Mouse (Mus musculus) kidney, postnatal 0 days (tissue): Measurements from ENCODE around the gene Stat5b. TPM values are rescaled to one million over a fixed set of nuclear protein-coding genes. Genes with fewer than 3 reads are reported as not detected.

Source experiments
- ATAC-seq: fragments of 200-750 bp; cut with Nextera tagmentation; replicated peaks from 2 replicates; pipeline ENCODE4 v1.8.0; 2017; ENCODE audit warnings: low read depth, moderate number of reproducible peaks, moderate TSS enrichment, moderate library complexity; ENCODE audit not compliant: low FRiP score
- DNase-seq: peaks from one replicate; pipeline ENCODE4 v3.0.0-alpha.2; 2016; ENCODE audit warnings: low spot score
- H3K27ac ChIP-seq: fragments of 300-500 bp; sonication (generic); 2 replicates; pipeline ENCODE4 v1.5.1; 2014; ENCODE audit warnings: mild to moderate bottlenecking
- H3K27me3 ChIP-seq: fragments of 300-500 bp; sonication (generic); 2 replicates; pipeline ENCODE4 v1.6.1; 2014; ENCODE audit warnings: low read length, mixed read lengths; ENCODE audit not compliant: insufficient read depth
- H3K36me3 ChIP-seq: fragments of 300-500 bp; sonication (generic); 2 replicates; pipeline ENCODE4 v1.6.1; 2014; ENCODE audit warnings: low read length, mixed read lengths; ENCODE audit not compliant: insufficient read depth
- H3K4me1 ChIP-seq: fragments of 300-500 bp; sonication (generic); replicated peaks from 2 replicates; pipeline ENCODE4 v1.6.1; 2014; ENCODE audit warnings: antibody characterized with exemption, low read length, mixed read lengths; ENCODE audit not compliant: insufficient read depth
- H3K4me2 ChIP-seq: fragments of 300-500 bp; sonication (generic); 2 replicates; pipeline ENCODE4 v1.6.1; 2014; ENCODE audit warnings: mild to moderate bottlenecking, low read length, moderate library complexity, mixed read lengths
- H3K4me3 ChIP-seq: fragments of 300-500 bp; sonication (generic); replicated peaks from 2 replicates; pipeline ENCODE4 v1.5.1; 2014; ENCODE audit warnings: low read depth, low read length
- H3K9ac ChIP-seq: fragments of 300-500 bp; sonication (generic); 2 replicates; pipeline ENCODE4 v1.6.1; 2014; ENCODE audit warnings: low read depth, low read length
- H3K9me3 ChIP-seq: fragments of 300-500 bp; sonication (generic); replicated peaks from 2 replicates; pipeline ENCODE4 v1.6.1; 2016; ENCODE audit warnings: low read length, inconsistent platforms, mixed read lengths
- CTCF ChIP-seq: IDR thresholded peaks from 2 replicates; pipeline ENCODE4 v1.5.1; 2016; ENCODE audit warnings: antibody characterized with exemption, low read depth, mild to moderate bottlenecking, moderate library complexity
- WGBS: fragments of 180-500 bp; shearing (Covaris S2); extraction: QIAGEN DNeasy Blood & Tissue Kit; methylation state at CpG from one replicate; pipeline ENCODE4 v1.1.7; 2014; 5-methylcytosine and 5-hydroxymethylcytosine counted together
- polyA plus RNA-seq: library from polyadenylated mRNA; unstranded; fragments of >200 nt; fragmentation: Nextera tagmentation; extraction: Ambion mirVana; gene quantifications from 2 replicates; pipeline ENCODE4 v1.2.1, GENCODE M21; 2015

Gene Stat5b
- polyA plus RNA-seq, 1 experiment from 2014 or later = 14.4 TPM

DNA sequence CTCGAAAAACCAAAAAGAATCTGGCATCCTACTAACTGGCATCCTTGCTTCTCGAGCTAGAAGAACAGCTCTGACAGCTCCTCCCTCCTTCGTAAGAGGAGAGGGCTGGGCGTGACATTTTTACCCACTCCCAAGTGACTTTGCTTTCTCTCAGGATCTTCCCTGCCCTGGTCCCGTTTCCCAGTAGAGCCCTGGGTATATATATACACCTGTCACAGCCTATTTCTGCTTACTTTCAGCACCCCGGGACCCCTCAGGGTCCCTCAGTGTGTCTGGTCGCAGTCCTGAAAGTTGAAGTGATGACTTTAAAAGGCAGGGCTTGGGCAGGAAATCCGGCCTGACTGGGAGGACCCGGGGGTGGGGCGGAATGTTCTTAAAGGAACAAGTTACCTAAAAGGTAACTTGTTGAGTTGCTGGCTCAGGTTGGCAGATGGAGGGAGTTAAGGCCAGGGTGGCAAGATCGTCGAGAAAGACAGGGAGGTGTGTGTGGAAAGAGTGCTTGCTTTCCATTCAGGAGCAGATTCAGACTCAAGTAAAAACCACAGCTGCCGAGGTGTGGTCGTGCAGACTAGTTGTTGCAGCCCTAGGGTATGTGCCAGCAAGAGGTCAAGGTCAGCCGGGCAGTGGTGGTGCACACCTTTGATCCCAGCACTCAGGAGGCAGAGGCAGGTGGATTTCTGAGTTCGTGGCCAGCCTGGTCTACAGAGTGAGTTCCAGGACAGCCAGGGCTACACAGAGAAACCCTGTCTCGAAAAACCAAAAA, 79.7 kb downstream of the Stat5b start, which contains the start of gene Ghdc:
Gene Ghdc, minus strand, starts transcription at position 312 of the 763 bp plus-strand sequence.
- Histone ChIP-seq H3K4me1 (0 out of 2 replicates have a peak, but pooled peaks cover 5% of the 10 kb centered on the region), H3K27me3 (no peaks in the 10 kb centered on the region), H3K27ac (no peak within 1 kb of the TSS), H3K4me2 (peak within 1 kb of the TSS; percentile 64), H3K4me3 (peak within 1 kb of the TSS; percentile 73), H3K9me3 (no peaks in the 10 kb centered on the region), H3K36me3 (0 out of 2 replicates have a peak, but pooled peaks cover 4% of the 10 kb centered on the region), H3K9ac (peak within 1 kb of the TSS; percentile 58)
- DNase-seq (peak; percentile 85), ATAC-seq (peak; percentile 21; the same call in 1 of the 2 replicates)
- TF ChIP-seq CTCF = no peak
- 13% methylated on average over 17 of the region's 17 CpGs for WGBS

DNA sequence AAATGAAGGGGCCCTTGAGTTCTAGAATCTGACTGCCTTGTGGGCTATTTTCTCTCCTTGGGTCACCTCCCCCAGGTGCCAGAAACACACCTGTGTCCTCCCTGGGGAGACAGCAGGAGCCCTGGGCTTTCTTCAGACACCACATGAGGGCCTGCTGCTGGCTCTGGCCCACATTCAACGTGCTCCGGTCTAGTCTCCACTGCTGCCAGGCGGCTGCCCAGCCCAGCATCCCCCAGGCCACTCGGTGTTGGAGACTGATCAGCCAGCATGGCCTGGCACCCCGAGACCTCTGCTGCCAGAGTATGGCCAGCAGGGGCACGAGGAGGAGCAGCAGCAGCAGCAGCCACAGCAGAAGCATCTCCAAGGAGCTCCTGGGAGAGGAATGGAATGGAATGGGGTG, 80.5 kb downstream of the Stat5b start:
- WGBS = 54% methylated on average over 6 of the region's 6 CpGs
- 0 out of 2 replicates have a peak, but pooled peaks cover 5% of the 10 kb centered on the region for H3K4me1 ChIP-seq
- 0 out of 2 replicates have a peak overlapping the region, but pooled peaks have one; percentile 73 for H3K4me3 ChIP-seq
- H3K27me3 ChIP-seq = no peaks in the 10 kb centered on the region
- 0 out of 2 replicates have a peak overlapping the region, but pooled peaks have one; percentile 2 for H3K9ac ChIP-seq
- peak overlapping the region; percentile 64 for H3K4me2 ChIP-seq
- no peak overlapping the region for H3K27ac ChIP-seq
- no peak for TF ChIP-seq CTCF
- no peak for ATAC-seq
- no peaks in the 10 kb centered on the region for H3K9me3 ChIP-seq
- H3K36me3 ChIP-seq = 0 out of 2 replicates have a peak, but pooled peaks cover 4% of the 10 kb centered on the region
- DNase-seq = no peak

DNA sequence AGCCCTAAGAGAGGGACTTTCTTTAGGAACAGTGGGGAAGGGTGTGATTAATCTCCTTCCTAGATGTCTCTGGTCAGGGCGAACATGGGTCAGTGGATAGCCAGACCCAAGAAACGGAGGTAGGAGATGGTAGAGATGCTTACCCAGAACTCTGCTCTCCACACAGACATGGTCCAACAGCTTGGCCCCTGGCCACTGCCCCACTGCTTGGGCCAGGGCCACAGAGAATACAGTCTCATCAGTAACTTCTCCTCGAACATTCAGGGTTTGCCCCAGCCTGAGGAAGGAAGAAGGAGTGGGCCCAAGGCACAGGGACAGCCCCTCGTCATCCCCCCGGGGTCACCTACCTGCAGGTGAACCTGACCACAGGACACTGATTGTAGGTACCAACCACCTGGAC, 82.7 kb downstream of the Stat5b start:
- H3K9ac ChIP-seq = no peak overlapping the region
- 0 out of 2 replicates have a peak, but pooled peaks cover 4% of the 10 kb centered on the region for H3K36me3 ChIP-seq
- H3K9me3 ChIP-seq = no peaks in the 10 kb centered on the region
- no peak overlapping the region for H3K27ac ChIP-seq
- H3K4me1 ChIP-seq = 0 out of 2 replicates have a peak, but pooled peaks cover 5% of the 10 kb centered on the region
- no peak overlapping the region for H3K4me3 ChIP-seq
- no peak overlapping the region for H3K4me2 ChIP-seq
- ATAC-seq (no peak), DNase-seq (no peak)
- 89% methylated on average over 5 of the region's 5 CpGs for WGBS
- H3K27me3 ChIP-seq = no peaks in the 10 kb centered on the region
- TF ChIP-seq CTCF = no peak

DNA sequence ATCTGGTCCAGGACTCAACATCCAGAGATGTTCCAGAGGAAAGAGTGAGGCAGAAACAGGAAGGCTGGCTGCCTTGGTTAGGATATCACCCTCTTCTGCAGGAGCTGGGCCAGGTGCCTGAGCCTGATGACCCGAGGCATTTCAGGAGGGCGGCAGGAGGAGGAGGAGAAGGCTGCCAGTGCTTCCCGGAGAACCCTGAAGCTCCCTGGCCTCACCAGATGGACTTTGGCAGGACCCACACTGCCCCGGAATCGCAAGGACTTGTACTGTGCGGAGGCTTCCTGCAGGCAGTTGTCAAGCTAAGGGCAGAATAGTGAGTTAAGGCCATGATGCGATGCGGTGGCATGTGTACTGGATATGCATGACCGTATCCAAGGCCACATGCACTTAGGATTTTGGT, 83.8 kb downstream of the Stat5b start:
- TF ChIP-seq CTCF = no peak
- H3K9me3 ChIP-seq = no peaks in the 10 kb centered on the region
- no peak overlapping the region for H3K9ac ChIP-seq
- H3K36me3 ChIP-seq = 0 out of 2 replicates have a peak, but pooled peaks cover 4% of the 10 kb centered on the region
- no peak overlapping the region for H3K4me2 ChIP-seq
- DNase-seq = no peak
- H3K4me3 ChIP-seq = no peak overlapping the region
- H3K27me3 ChIP-seq = no peaks in the 10 kb centered on the region
- no peak for ATAC-seq
- H3K27ac ChIP-seq = no peak overlapping the region
- 81% methylated on average over 9 of the region's 9 CpGs for WGBS
- H3K4me1 ChIP-seq = 0 out of 2 replicates have a peak, but pooled peaks cover 5% of the 10 kb centered on the region

DNA sequence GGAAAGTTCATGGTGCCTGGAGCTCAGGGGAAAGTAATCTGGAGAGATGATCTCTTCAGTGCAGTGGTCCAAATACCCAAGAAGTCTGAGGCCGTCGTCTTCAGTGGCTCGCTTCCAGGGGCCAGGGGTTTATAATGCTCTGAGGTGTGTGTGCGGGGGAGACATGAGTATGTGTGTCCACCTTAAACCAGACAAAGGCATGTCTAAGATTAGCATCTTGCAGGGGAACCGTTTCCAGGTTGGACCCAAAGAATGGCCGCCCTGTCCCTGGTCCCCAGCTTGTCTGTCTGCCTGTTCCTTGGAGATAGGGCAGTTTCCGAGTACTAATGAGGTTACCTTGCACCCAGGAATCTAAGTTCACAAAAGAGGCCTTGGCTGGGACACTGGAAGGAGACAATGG, 87.7 kb downstream of the Stat5b start, which contains the start of gene Hcrt:
Gene Hcrt, minus strand, starts transcription at position 101 of the 400 bp plus-strand sequence.
- H3K4me1 ChIP-seq = peaks cover 7% of the 10 kb centered on the region; the same call in 1 of the 2 replicates
- H3K36me3 ChIP-seq = 0 out of 2 replicates have a peak, but pooled peaks cover 4% of the 10 kb centered on the region
- peaks cover 8% of the 10 kb centered on the region for H3K27me3 ChIP-seq
- DNase-seq = no peak
- ATAC-seq = no peak
- no peak within 1 kb of the TSS for H3K27ac ChIP-seq
- H3K9me3 ChIP-seq = no peaks in the 10 kb centered on the region
- H3K4me3 ChIP-seq = peak within 1 kb of the TSS; percentile 33
- H3K9ac ChIP-seq = no peak within 1 kb of the TSS
- 74% methylated on average over 7 of the region's 7 CpGs for WGBS
- no peak for TF ChIP-seq CTCF
- H3K4me2 ChIP-seq = peak within 1 kb of the TSS; percentile 61

DNA sequence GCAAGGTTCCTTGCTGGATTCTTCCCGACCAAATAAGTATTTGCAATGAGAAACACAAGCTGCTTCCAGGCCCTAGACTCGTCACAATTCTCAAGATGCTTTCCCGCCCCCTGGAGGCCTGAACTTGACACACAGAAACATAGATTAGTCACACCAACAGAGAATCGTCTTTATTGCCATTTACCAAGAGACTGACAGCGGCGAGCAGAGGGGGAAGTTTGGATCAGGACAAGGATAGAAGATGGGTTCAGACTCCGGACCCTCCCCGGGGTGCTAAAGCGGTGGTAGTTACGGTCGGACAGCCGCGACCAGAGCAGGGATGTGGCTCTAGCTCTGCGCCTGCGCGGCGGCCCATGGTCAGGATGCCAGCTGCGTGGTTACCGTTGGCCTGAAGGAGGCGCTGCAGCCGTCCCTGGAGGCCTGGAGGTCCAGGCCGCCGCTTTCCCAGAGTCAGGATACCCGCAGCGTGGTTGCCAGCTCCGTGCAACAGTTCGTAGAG, 88.9 kb downstream of the Stat5b start:
- Histone ChIP-seq H3K4me3 (peak overlapping the region; percentile 33), H3K4me2 (peak overlapping the region; percentile 61), H3K4me1 (peaks cover 7% of the 10 kb centered on the region; the same call in 1 of the 2 replicates), H3K36me3 (0 out of 2 replicates have a peak, but pooled peaks cover 1% of the 10 kb centered on the region), H3K9ac (no peak overlapping the region), H3K27ac (no peak overlapping the region), H3K27me3 (peaks cover 8% of the 10 kb centered on the region), H3K9me3 (no peaks in the 10 kb centered on the region)
- peak; percentile 74; the same call in 1 of the 2 replicates for ATAC-seq
- WGBS = under 1% methylated on average over 27 of the region's 27 CpGs
- peak; percentile 92 for DNase-seq
- peak; percentile 80 for TF ChIP-seq CTCF
